Mouse (Mus musculus): Measurements from ENCODE around the gene Cep128. TPM values are rescaled to one million over a fixed set of nuclear protein-coding genes. Genes with fewer than 3 reads are reported as not detected.

Cep128 gene
- total and polyA plus RNA-seq, 3 experiments: 8.9 to 109 (median 47.7) TPM

GRCm38 (mm10) chr12:91264828-91265355, 119.3 kb downstream of the Cep128 start:
- peaks cover 50% of the 10 kb centered on the region for H3K36me3 ChIP-seq (replicated peaks)
- no peak for ATAC-seq (ENCODE audit: extremely low read depth, insufficient number of reproducible peaks, low FRiP score, poor library complexity, severe bottlenecking)
- no peak for DNase-seq (ENCODE audit: low spot score)
- peaks cover 11% of the 10 kb centered on the region for H3K4me1 ChIP-seq (ENCODE audit: insufficient read depth, low read depth, low read length)
- H3K9me3 ChIP-seq (replicated peaks): no peaks in the 10 kb centered on the region
- TF ChIP-seq TAL1 (conservative IDR thresholded peaks at IDR 0.05; ENCODE audit: low read depth, low read length) (no peak), GATA2 (IDR thresholded peaks at IDR 0.05; ENCODE audit: borderline replicate concordance, low read depth, low read length) (no peak), POLR2AphosphoS5 (IDR thresholded peaks at IDR 0.05; ENCODE audit: insufficient replicate concordance, low read depth, low read length) (no peak), CTCF (IDR thresholded peaks at IDR 0.05; ENCODE audit: low read depth, low read length) (no peak), GATA1 (IDR thresholded peaks at IDR 0.05; ENCODE audit: borderline replicate concordance, low read length) (no peak)
- H3K27me3 ChIP-seq (ENCODE audit: insufficient read depth, low read length): no peaks in the 10 kb centered on the region
- H3K4me3 ChIP-seq (ENCODE audit: low read depth, low read length): no peak overlapping the region

GRCm38 (mm10) chr12:91263705-91264104, 120.5 kb downstream of the Cep128 start:
- DNase-seq (ENCODE audit: low spot score) (no peak), ATAC-seq (ENCODE audit: extremely low read depth, insufficient number of reproducible peaks, low FRiP score, poor library complexity, severe bottlenecking) (no peak)
- Histone ChIP-seq H3K4me3 (ENCODE audit: low read depth, low read length) (no peak overlapping the region), H3K4me1 (ENCODE audit: insufficient read depth, low read depth, low read length) (peaks cover 1% of the 10 kb centered on the region), H3K36me3 (replicated peaks) (peaks cover 58% of the 10 kb centered on the region), H3K9me3 (replicated peaks) (no peaks in the 10 kb centered on the region), H3K27me3 (ENCODE audit: insufficient read depth, low read length) (no peaks in the 10 kb centered on the region)
- no peak for TF ChIP-seq POLR2AphosphoS5 (IDR thresholded peaks at IDR 0.05; ENCODE audit: insufficient replicate concordance, low read depth, low read length)
- TF ChIP-seq GATA1 (IDR thresholded peaks at IDR 0.05; ENCODE audit: borderline replicate concordance, low read length): no peak

GRCm38 (mm10) chr12:91262801-91263200, 121.4 kb downstream of the Cep128 start:
- no peak overlapping the region for H3K4me3 ChIP-seq (ENCODE audit: low read depth, low read length)
- DNase-seq (ENCODE audit: low spot score): no peak
- no peaks in the 10 kb centered on the region for H3K9me3 ChIP-seq (replicated peaks)
- H3K36me3 ChIP-seq (replicated peaks): peaks cover 62% of the 10 kb centered on the region
- no peaks in the 10 kb centered on the region for H3K4me1 ChIP-seq (ENCODE audit: insufficient read depth, low read depth, low read length)
- no peak for TF ChIP-seq GATA2 (IDR thresholded peaks at IDR 0.05; ENCODE audit: borderline replicate concordance, low read depth, low read length)
- TF ChIP-seq GATA1 (IDR thresholded peaks at IDR 0.05; ENCODE audit: borderline replicate concordance, low read length): no peak
- no peak for TF ChIP-seq TAL1 (conservative IDR thresholded peaks at IDR 0.05; ENCODE audit: low read depth, low read length)
- no peak for TF ChIP-seq POLR2AphosphoS5 (IDR thresholded peaks at IDR 0.05; ENCODE audit: insufficient replicate concordance, low read depth, low read length)
- no peak for TF ChIP-seq CTCF (IDR thresholded peaks at IDR 0.05; ENCODE audit: low read depth, low read length)
- ATAC-seq (ENCODE audit: extremely low read depth, insufficient number of reproducible peaks, low FRiP score, poor library complexity, severe bottlenecking): no peak
- no peaks in the 10 kb centered on the region for H3K27me3 ChIP-seq (ENCODE audit: insufficient read depth, low read length)

GRCm38 (mm10) chr12:91256334-91256733, 127.9 kb downstream of the Cep128 start:
- no peak overlapping the region for H3K4me3 ChIP-seq (ENCODE audit: low read depth, low read length)
- DNase-seq (ENCODE audit: low spot score): peak; percentile 5
- TF ChIP-seq CTCF (IDR thresholded peaks at IDR 0.05; ENCODE audit: low read depth, low read length) (no peak), POLR2AphosphoS5 (IDR thresholded peaks at IDR 0.05; ENCODE audit: insufficient replicate concordance, low read depth, low read length) (no peak), GATA1 (IDR thresholded peaks at IDR 0.05; ENCODE audit: borderline replicate concordance, low read length) (no peak), GATA2 (IDR thresholded peaks at IDR 0.05; ENCODE audit: borderline replicate concordance, low read depth, low read length) (no peak), TAL1 (conservative IDR thresholded peaks at IDR 0.05; ENCODE audit: low read depth, low read length) (no peak)
- H3K36me3 ChIP-seq (replicated peaks): peaks cover 64% of the 10 kb centered on the region
- no peaks in the 10 kb centered on the region for H3K27me3 ChIP-seq (ENCODE audit: insufficient read depth, low read length)
- H3K4me1 ChIP-seq (ENCODE audit: insufficient read depth, low read depth, low read length): peaks cover 5% of the 10 kb centered on the region
- H3K9me3 ChIP-seq (replicated peaks): no peaks in the 10 kb centered on the region
- peak; percentile 65; the same call in 1 of the 2 replicates for ATAC-seq (ENCODE audit: extremely low read depth, insufficient number of reproducible peaks, low FRiP score, poor library complexity, severe bottlenecking)

GRCm38 (mm10) chr12:91254831-91255230, 129.4 kb downstream of the Cep128 start:
- DNase-seq (ENCODE audit: low spot score) (no peak), ATAC-seq (ENCODE audit: extremely low read depth, insufficient number of reproducible peaks, low FRiP score, poor library complexity, severe bottlenecking) (no peak)

GRCm38 (mm10) chr12:91220609-91221008, 163.6 kb downstream of the Cep128 start:
- no peaks in the 10 kb centered on the region for H3K9me3 ChIP-seq (replicated peaks)
- H3K27me3 ChIP-seq (ENCODE audit: insufficient read depth, low read length): no peaks in the 10 kb centered on the region
- no peak overlapping the region for H3K4me3 ChIP-seq (ENCODE audit: low read depth, low read length)
- DNase-seq (ENCODE audit: low spot score): no peak
- TF ChIP-seq GATA1 (IDR thresholded peaks at IDR 0.05; ENCODE audit: borderline replicate concordance, low read length) (no peak), TAL1 (conservative IDR thresholded peaks at IDR 0.05; ENCODE audit: low read depth, low read length) (no peak), CTCF (IDR thresholded peaks at IDR 0.05; ENCODE audit: low read depth, low read length) (no peak), GATA2 (IDR thresholded peaks at IDR 0.05; ENCODE audit: borderline replicate concordance, low read depth, low read length) (no peak), POLR2AphosphoS5 (IDR thresholded peaks at IDR 0.05; ENCODE audit: insufficient replicate concordance, low read depth, low read length) (no peak)
- no peaks in the 10 kb centered on the region for H3K4me1 ChIP-seq (ENCODE audit: insufficient read depth, low read depth, low read length)
- H3K36me3 ChIP-seq (replicated peaks): peaks cover 16% of the 10 kb centered on the region
- no peak for ATAC-seq (ENCODE audit: extremely low read depth, insufficient number of reproducible peaks, low FRiP score, poor library complexity, severe bottlenecking)

More at GRCm38 (mm10) chr12:91254831-91255230, 129.4 kb downstream of the Cep128 start:
- no peaks in the 10 kb centered on the region for H3K27me3 ChIP-seq (ENCODE audit: insufficient read depth, low read length)
- no peak overlapping the region for H3K4me3 ChIP-seq (ENCODE audit: low read depth, low read length)
- H3K4me1 ChIP-seq (ENCODE audit: insufficient read depth, low read depth, low read length): peaks cover 5% of the 10 kb centered on the region
- no peak for TF ChIP-seq TAL1 (conservative IDR thresholded peaks at IDR 0.05; ENCODE audit: low read depth, low read length)
- no peak for TF ChIP-seq CTCF (IDR thresholded peaks at IDR 0.05; ENCODE audit: low read depth, low read length)
- TF ChIP-seq GATA2 (IDR thresholded peaks at IDR 0.05; ENCODE audit: borderline replicate concordance, low read depth, low read length): no peak
- TF ChIP-seq GATA1 (IDR thresholded peaks at IDR 0.05; ENCODE audit: borderline replicate concordance, low read length): no peak
- TF ChIP-seq POLR2AphosphoS5 (IDR thresholded peaks at IDR 0.05; ENCODE audit: insufficient replicate concordance, low read depth, low read length): no peak
- peaks cover 57% of the 10 kb centered on the region for H3K36me3 ChIP-seq (replicated peaks)
- H3K9me3 ChIP-seq (replicated peaks): no peaks in the 10 kb centered on the region

Measured in G1E (cell line).